Mouse (Mus musculus) urinary bladder, adult 2 months (tissue): Measurements from ENCODE around the gene Syn2. TPM values are rescaled to one million over a fixed set of nuclear protein-coding genes. Genes with fewer than 3 reads are reported as not detected.

Experiments used
- DNase-seq: peaks from one replicate; pipeline ENCODE4 v3.0.0; 2022; ENCODE audit warnings: low spot score
- polyA plus RNA-seq: library from polyadenylated mRNA; depleted of rRNA; stranded (reverse); fragments of >200 nt; gene quantifications from 2 replicates; pipeline ENCODE4 v1.2.3, GENCODE M21; 2012; rRNA removed

Syn2 gene
- 15.5 and 18.5 TPM in 2 replicates for polyA plus RNA-seq

GRCm38 (mm10) chr6:115134501-115135331 lies at the start of gene Syn2:
Gene Syn2, plus strand, starts transcription at chr6:115134902.
- peak; percentile 60 for DNase-seq

- DNase-seq: no peak
Measured at GRCm38 (mm10) chr6:115085274-115085841, 49.3 kb upstream of the Syn2 start.

GRCm38 (mm10) chr6:115088314-115089106 lies 46.2 kb upstream of the Syn2 start:
- DNase-seq: no peak

- no peak for DNase-seq
Measured at GRCm38 (mm10) chr6:115091737-115092136, 43.0 kb upstream of the Syn2 start.

- DNase-seq: no peak
Measured at GRCm38 (mm10) chr6:115102542-115102941, 32.2 kb upstream of the Syn2 start.

- DNase-seq: no peak
Measured at GRCm38 (mm10) chr6:115111426-115111825, 23.3 kb upstream of the Syn2 start.

- no peak for DNase-seq
Measured at GRCm38 (mm10) chr6:115122181-115122580, 12.5 kb upstream of the Syn2 start.

- no peak for DNase-seq
Measured at GRCm38 (mm10) chr6:115123262-115124201, 11.2 kb upstream of the Syn2 start.

GRCm38 (mm10) chr6:115124675-115125357 lies 9.9 kb upstream of the Syn2 start:
- DNase-seq: no peak

GRCm38 (mm10) chr6:115125358-115125720 lies 9.4 kb upstream of the Syn2 start:
- DNase-seq: no peak

- no peak for DNase-seq
Measured at GRCm38 (mm10) chr6:115126232-115126785, 8.4 kb upstream of the Syn2 start.

- DNase-seq: no peak
Measured at GRCm38 (mm10) chr6:115126851-115127250, 7.9 kb upstream of the Syn2 start.

GRCm38 (mm10) chr6:115127255-115127824 lies 7.4 kb upstream of the Syn2 start:
- no peak for DNase-seq

GRCm38 (mm10) chr6:115135332-115135649 lies 589 bp downstream of the Syn2 start:
- DNase-seq: no peak

GRCm38 (mm10) chr6:115136156-115136555 lies 1.5 kb downstream of the Syn2 start:
- no peak for DNase-seq

- DNase-seq: no peak
Measured at GRCm38 (mm10) chr6:115141446-115141845, 6.7 kb downstream of the Syn2 start.

- no peak for DNase-seq
Measured at GRCm38 (mm10) chr6:115161175-115161574, 26.5 kb downstream of the Syn2 start.

GRCm38 (mm10) chr6:115165863-115166470 lies 31.3 kb downstream of the Syn2 start:
- no peak for DNase-seq

GRCm38 (mm10) chr6:115168921-115169320 lies 34.2 kb downstream of the Syn2 start:
- DNase-seq: no peak

GRCm38 (mm10) chr6:115169518-115169917 lies 34.8 kb downstream of the Syn2 start:
- no peak for DNase-seq
